ENCODE assay signal across 15 mouse cellular contexts in the genomic region with DNA sequence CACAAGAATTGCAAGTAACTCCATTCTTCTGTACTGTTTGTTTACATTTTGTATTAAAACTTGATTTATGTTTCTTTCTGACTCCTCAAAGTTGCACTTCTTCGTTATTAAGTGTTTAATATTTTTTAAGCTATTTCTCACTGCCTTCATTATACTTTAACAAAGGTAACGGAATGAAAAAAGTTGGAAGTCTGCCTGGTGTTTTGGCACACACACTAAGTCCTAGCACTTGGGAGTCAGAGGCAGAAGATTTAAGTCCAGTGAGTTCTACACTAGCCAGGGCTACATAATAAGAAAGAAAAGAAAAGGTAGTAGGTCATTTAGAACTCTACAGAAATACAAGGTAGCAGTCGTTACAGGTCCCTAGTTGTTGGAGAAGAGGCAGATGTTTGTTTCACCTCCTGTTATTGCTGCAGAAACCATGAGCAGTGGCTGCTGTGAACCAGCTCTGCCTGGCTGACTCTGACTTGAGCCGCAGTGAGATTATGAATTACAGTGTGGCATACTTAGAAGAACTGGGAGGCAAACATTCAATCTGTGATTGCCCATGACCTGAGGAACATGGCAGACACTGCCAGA. TPM values are rescaled to one million over a fixed set of nuclear protein-coding genes. Genes with fewer than 3 reads are reported as not detected.
"Had no signal": no experiment of that assay in that cellular context is flagged by ENCODE, and none has a peak within 500 bp of the region (broad histone marks: within the 10 kb centered on the region; RNA-seq: fewer than 3 reads in every experiment).

No protein-coding gene starts in this region.

- ATAC-seq: intestine, embryonic 15.5 days; midbrain, embryonic 16.5 days had no signal

- H3K27ac ChIP-seq: intestine, embryonic 15.5 days; layer of hippocampus, adult 2 months; limb, embryonic 13.5 days; liver, embryonic 15.5 days; macrophage; midbrain, embryonic 12.5 days; stomach, embryonic 15.5 days had no signal

- H3K9me3 ChIP-seq: intestine, embryonic 15.5 days; limb, embryonic 13.5 days; liver, embryonic 15.5 days; megakaryocyte, embryonic 14.5 days; midbrain, embryonic 12.5 days; stomach, embryonic 15.5 days had no signal

- H3K4me2 ChIP-seq: intestine, embryonic 15.5 days; limb, embryonic 13.5 days; liver, embryonic 11.5 days; liver, embryonic 15.5 days; lung, embryonic 14.5 days; midbrain, embryonic 12.5 days; stomach, embryonic 15.5 days had no signal

- H3K4me1 ChIP-seq: intestine, embryonic 15.5 days; liver, embryonic 15.5 days; midbrain, embryonic 12.5 days; stomach, embryonic 15.5 days had no signal

- H3K27me3 ChIP-seq: intestine, embryonic 15.5 days; limb, embryonic 13.5 days; liver, embryonic 15.5 days; megakaryocyte, embryonic 14.5 days; midbrain, embryonic 12.5 days; stomach, embryonic 15.5 days had no signal

- H3K9ac ChIP-seq: intestine, embryonic 15.5 days; limb, embryonic 13.5 days; liver, embryonic 15.5 days; lung, embryonic 14.5 days; midbrain, embryonic 12.5 days; stomach, embryonic 15.5 days had no signal

- DNase-seq: left cerebral cortex, postnatal 4 days; lung, embryonic 14.5 days; lung, postnatal 14 days; right cerebral cortex, postnatal 14 days; thymus, postnatal 36 days had no signal

- H3K4me3 ChIP-seq: intestine, embryonic 15.5 days; layer of hippocampus, adult 2 months; limb, embryonic 13.5 days; liver, embryonic 15.5 days; megakaryocyte, embryonic 14.5 days; midbrain, embryonic 12.5 days; stomach, embryonic 15.5 days had no signal

RNA-seq across cellular contexts. Expression of gene Tmem121b, which starts 51.3 kb away (rescaled TPM):
- polyA plus RNA-seq: liver, embryonic 15.5 days; macrophage had no signal
